Mouse (Mus musculus) cerebellum, adult 9-10 months (tissue): ENCODE data around the gene Nup50.

Experiments
- DNase-seq: peaks from one replicate; pipeline ENCODE4 v3.0.0; 2022

Nup50 gene

DNA sequence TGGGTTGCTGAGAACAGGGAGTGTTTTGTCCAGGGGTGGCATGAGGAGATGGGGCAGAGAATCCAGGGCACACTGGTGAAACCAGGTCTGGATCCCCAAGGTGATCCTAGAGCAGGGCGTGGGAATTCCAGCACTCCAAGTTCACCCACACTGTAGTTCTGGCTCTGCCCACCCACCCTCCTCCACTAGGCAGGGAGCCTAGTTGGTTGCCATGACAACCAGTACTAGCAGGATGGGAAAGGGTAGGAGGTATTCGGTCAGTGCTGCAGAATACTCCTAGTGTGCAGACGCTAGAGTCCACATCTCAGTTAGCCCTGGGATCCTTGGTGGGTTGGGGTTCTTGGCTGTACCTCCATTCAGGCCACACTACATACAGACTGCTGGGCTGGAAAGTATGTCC is 34.6 kb downstream of the Nup50 start:
- DNase-seq, result no peak

DNA sequence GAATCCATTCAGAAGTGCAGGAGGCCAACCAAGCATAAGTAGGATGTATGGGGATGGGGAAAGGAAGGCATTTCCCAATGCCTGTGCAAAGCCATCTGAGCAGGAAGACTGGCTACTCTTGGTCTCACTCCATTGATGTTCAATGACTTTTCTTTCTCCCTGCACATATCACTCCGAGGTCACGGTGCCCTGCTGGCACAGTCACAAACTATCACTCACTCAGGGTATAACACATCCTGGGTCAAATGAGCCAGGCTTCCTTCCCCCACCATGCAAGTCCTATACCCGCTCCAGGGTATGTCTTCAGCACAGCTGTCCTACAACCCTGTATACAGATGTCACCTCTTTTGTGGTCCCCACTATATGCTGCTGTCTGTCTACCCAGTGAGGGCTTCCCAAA is 35.1 kb downstream of the Nup50 start:
- DNase-seq, result no peak

DNA sequence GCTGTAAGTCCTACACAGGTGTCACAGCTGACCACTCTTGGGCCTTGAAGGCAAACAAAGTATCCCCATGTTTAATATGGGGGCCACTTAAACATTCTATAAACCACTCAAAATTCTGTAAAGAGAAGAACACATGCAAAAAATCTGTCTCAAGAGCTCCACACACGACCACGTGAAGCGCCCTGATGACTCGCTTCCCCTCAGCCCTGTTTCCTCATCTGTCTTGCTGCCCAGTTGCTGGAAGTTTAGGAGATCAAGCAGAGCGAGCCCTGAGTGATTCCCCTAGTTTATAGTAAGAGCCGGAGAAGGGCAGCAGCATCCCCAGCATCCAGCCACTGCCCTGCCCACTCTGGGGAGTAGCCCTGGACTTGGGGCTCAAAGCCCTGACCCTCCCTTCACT is 36.7 kb downstream of the Nup50 start:
- DNase-seq, result no peak

DNA sequence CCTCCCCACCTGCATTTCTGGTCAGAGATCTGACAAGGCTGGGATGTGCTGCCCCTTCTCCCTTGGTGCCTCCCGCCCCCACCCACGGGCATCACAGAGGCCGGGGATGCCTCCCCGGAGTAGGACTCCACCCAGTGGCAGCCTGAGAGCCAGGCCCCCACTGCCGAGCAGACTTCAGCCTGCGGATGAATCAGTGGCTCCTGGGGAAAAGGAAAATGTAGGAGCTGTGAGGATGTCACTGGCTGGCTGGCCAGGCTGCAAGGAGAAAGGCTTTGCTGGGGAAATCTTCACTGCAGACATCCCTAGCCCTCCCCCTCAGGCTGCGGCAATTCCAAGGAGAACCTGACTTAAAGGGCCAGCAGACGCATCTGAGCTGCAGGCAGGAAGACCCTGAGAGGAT is 37.5 kb downstream of the Nup50 start:
- DNase-seq, result peak; percentile 58

DNA sequence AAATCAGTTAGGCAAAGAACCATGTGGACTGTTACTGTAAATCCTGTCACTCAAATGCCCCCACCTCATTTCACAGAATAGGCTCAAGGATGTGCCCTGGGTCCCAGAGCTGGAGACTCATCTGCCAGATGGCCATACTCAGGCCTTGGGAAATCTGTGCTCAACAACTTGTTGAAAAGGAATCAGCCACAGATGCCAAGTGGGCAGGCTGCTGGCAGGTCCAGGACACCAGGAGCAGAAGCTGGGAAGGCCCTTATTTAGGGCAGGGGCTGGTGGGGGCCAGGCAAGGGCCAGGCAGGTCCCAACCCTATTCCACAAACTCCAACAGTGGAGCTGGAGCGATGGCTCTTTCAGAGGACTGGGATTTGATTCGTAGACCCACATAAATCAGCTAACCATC is 39.3 kb downstream of the Nup50 start:
- no peak for DNase-seq

DNA sequence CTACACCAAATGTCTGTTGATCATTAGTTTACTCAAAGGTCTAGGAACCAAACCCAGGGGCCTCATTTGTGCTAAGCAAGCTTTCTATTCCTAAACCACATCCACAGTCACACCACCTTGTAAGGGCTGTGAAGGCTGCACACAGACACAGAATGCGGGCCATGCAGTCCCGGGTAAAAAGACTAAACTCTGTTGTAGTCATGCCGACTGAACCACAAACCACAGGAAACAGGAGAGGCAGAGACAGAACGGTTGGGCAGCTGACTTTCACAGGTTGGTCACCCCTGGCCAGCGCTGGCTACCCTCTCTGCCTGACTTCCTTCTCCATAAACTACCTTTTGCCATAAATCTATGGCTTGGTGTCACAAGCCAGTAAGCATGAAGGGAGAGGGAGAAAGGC is 41.6 kb downstream of the Nup50 start:
- DNase-seq, result no peak

DNA sequence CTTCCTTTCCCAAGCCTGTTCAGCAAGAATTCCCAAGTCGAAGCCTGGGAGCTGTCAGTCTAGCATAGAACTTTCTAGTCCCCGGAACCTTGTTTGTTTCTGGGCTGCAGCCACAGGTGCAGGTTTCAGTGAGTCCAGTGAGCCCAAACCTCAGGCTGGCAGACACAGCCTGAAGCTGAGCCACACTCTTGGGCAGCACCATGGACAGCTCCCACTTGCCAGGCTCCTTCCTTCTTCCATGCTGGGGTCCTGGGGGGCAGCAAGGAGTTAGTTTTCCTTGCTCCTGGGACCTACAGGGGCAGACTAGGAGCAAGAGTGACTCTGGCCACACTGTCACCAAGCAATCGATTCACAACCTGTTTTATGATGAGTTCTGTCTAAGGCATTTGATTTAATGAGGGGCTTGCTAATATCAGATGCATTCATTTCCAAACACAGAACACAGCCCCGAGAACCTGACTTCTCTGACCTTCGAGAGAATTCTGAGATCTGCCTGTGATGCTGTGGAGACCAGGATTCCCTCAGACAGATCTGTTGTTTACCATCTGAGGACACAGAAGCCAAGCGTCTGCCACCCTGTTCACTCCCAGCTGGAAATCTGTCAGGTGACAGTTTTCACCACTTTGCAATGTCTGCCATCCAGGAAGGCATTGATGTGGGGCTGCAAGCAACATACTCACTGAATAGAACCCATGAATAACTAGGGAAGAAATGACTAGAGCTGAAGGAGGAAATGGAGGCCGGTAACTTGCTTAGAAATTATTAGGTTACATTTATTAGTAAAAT is 42.6 kb downstream of the Nup50 start:
- DNase-seq, result no peak

DNA sequence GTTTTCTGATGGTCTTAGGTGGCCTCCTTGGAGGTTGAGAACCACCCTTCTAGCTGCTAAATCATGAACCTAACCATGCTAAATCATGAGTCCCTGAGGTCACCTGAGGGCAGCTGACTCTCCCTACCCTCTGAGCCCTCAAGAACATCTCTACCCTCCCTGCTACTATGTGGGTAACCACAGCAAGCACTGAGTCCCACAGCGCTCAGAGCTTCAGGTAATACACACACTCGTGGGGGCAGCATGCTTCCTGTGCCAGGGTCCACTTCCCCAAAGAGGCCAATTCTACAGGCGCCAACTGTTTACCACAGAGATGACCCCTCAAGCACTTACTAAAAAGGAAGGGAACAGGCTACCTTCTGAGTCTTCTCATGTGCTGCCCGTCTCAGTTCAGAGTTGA is 45.3 kb downstream of the Nup50 start:
- DNase-seq, result no peak

DNA sequence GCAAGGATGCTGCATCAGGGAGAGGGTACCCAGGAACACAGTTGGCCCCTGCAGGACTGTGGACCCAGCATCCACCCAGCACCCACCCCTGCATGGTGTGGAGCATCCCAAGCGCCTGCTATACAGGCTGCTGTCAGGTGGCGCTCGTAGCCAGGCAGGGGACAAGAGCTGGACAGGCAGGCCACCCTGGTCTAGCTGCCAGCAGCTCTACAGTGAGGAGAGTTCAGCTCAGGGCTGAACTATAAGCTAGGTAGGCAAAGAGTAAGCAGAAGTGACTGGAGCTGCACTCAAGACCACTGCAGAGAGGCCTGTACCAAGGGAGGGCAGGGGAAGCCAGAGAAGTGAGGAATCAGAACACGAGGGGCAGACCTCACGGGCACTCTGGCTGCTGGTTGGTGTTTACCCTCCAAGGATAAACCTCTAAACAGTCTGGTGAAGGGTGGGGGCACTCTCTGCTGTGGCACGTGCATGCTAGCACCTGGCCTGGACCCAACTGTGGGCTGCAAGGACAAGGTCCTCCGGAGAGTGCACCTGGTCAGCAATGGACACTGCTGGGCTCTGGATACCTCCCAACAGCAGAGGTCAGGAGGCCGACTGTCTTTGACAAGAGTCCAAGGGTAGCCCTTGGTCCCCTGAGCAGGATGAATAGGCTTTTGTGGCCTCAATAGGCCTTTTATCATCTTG is 49.8 kb downstream of the Nup50 start:
- peak; percentile 67 for DNase-seq

DNA sequence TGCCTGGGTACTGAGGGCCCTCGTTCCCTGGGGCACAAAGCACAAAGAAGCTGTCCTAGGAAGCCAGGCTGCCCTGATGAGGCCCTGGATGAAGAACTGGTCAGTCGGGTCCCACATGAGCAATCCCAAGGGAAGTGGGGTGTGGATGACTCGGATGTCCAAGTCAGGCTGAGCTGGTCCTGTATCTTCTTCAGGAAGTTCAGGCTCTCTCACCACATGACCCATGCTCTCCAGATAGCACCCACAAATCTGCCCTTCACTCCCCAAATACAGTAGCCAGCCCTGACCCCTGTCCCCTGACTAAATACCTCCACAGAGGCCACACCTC is 50.3 kb downstream of the Nup50 start:
- no peak for DNase-seq

DNA sequence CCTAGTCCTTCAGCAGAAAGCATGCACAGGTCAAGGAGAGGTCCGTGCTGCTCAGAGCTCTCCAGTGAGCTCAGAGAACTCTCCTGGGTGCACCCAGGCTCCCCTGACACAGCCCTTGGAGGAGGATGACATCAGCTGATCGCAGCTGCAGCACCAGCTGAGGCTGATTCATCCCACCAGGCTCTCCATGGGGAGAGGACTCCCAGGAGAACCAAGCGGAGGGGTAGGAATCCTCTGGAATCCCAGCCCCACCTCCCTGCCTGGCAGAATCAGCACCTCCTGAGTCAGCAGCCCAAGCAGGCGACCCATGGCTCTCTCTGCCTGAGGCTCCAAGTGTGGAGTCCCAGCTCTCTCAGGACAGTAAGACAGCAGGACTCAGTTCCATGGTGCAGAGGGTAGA is 52.5 kb downstream of the Nup50 start:
- DNase-seq, result no peak

DNA sequence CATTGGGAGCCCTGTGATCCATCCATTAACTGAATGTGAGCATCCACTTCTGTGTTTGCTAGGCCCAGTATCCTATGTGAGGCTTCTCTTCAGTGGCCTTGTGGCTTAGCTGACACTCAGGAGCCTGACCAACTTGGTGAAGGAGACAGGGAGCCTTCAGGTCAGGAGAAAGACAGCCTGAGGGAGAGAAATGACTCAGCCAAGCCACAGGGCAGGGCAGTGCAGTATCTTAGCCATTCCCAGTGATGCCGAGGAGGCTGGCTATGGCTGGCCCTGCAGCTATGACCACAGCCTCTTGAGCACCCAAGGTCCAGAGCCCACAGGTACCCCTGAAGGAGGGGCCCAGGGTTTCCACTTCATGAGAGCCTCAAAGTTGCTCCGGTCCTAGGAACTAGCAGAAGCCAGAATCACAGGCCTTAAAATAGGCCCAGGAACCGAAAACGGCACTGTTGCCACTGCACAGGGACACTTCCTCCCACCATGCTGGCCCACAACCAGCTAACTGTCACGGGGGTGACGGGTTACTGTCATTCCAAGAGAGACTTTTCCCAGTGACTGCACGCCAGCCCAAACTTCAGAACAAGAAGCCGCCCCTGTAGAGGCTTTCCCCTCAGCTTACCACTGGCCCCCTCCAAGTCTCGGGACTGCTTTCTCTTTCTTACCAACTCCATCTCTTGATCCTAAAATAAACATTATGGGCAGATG is 58.5 kb downstream of the Nup50 start:
- DNase-seq, result no peak

DNA sequence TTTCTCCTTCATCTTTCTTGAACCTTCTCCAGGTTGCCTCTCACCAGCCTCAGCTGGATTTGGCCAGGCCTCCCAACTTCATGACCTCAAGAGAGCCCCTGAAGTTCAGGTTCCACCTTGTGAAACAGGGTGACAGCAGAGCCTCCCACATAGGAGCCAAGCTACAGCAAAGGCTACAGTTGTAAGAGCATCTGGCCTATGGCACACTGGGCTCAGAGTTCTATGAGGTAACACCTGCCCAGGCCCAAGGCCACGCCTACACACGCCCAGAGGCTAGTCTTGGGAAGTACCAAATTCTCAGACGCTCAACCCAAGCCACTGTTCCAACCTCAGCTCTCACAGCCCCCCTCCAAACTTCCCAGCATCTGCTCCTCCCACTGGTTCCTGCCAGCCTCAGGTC is 59.7 kb downstream of the Nup50 start:
- DNase-seq, result no peak

DNA sequence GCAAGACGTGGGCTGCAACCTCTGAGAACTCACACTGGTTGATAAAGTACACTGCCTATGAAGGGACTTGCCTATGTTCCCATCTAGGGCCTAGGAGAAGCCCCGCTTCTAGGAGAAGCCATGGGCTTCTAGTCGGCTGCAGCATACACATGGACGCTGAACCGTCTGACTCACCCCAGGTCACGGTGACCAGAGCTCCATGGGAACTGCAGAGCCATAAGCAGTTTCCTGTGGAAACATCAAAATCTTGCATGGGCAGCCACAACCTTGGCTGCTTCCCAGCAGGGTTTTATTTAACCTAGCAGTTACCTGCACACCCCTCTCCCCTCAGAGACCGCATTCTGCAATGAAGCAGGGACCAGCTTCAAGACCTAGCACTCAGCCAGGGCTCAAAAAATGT is 60.5 kb downstream of the Nup50 start:
- no peak for DNase-seq

DNA sequence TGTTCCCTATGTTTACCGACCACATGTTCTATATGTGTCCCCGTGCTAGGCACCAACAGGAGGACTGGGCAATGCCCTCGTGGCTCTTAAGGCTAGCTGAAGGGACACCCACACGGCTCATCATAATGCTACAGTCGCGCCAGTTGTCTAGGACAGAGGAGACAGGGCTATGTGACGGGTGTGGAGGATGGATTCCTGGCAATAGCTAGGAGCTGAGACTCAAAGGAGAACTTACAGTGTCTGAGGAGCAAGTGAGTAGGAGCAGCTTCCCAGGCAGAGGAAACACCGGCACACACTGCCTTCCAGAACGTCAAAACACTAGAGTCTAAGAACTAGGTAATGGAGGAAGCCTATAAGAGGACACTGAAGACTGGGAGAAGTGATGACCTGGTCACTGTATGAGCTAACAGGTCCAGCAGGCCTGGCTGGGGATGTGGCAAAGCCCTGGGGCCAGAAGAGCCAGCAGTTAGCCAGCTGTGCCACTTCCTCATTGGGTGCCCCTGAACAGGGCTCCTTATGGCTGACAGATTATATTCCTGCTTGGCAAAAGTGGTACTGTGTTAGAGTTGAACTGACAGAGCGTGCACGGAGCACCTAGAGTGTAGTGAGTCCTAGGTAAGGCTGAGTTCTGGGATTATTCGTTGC is 62.4 kb downstream of the Nup50 start:
- no peak for DNase-seq

DNA sequence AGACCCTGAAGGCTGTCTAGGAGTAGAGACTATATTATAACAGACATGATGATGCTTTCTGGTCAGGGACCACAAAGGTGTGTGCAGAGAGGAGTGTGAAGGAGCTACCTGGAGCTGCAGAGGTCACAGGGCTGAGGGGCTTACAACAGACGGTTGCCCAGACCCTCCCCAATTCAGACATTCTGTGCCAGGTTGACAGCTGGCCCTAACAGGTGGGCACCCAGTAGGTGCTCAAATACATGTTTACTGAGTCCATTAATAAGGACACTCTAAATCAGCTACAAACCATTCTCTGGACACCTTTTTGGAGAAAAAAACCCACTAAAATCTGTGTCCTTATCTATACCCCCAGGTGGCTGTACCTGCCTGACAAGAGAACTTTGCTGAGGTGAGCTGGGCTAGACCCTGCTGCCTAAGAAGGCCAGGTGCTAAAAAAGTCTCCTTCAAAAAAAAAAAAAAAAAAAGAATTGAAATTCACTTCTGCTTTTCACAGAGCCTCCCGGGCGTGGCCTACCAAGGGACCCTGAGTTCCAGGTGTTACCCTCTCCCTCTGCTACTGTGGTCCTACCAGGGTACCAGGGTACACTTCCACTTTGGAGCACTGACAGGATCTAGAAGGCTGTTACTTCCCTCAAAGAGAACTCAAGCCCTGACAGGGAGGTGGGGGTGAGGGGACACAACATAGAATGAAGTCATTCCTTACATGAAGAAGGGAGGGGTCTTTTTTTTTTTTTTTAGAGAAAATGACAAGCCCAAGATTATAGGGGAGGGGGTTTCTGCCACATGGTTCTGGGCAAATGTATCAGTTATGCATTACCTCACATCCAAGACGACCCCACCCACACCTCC is 63.2 kb downstream of the Nup50 start:
- DNase-seq, result peak; percentile 34

DNA sequence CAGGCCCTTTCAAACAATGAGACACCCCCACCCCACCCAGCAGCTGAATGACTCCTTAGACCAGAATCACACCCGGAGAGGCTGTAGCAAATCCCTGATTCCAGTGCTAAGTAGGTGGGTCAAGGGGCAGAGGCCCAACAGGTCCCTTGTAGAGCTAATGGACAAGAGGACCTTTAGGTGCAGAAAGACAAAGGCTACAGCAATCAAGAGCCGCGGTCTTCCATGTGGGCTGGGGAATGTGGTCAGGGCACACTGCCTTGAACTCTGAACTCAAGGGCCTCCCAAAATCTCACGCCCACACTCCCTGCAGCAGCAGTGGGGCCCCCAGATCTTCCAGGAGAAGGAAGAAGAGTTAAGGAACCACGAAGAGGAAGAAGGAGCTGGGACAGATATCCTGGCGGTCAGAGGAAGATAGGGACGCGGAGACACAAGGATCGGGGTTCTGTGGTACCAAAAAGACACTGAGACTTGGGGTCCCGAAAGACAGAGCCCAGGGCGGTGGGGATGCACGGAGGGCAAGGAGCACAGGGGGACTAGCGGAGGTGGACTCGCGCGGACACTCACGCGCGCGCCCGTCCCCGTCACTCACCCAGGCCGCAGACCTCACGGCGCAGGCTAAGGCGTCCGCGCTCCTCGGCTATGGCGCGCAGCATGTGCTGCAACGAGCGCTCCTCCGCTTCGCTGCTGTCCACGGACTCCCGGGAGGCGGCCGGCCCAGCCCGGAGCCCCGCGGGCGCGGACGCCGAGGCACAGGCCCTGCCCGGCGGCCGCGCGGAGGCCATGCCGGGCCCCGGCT is 64.0 kb downstream of the Nup50 start:
- DNase-seq, result peak; percentile 55

DNA sequence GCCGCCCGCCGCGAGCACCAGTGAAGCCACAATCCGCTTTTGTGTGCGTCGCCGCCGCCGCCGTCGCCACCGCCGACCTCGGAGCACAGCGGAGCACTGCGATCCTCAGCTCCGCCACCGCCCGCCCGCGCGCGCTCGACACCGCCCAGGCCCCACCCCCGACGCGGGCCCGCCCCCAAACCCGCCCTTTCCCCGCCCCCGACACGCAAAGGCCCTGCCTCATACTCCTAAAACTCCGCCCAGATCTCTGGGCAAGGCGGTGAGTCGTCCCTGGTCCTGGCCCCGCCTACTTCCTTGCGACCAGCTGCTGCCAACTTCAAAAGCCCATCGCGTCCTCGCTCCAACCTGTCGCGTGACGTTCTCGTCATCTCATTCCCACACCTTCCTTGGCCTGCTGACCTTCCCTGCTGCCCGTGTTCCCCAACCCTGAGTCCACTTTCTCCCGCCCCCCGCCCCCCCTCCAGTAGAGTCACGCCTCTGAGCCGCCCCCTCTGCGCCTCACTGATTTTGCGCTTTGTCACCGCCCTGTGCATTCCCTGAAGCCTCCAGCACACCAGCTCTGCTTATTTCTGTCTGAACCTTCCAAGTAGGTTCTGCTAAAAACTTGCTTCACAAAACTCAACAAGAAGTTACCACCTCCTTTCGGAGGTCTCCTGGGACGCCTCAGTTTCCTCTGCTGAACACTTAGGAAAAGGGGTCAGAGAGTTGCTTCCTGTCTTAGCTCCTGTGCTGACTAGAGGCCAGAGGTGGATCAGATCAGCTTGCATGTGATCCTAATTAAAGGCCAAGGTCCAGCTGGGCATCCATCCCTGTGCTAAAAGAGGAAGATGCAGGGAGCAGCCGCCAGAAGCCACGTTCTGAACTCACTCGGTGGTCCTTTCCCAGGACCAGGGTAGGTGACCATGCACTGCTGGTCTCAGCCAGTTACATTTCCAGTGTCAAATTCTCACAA is 64.9 kb downstream of the Nup50 start, which contains the start of gene 5031439G07Rik:
5031439G07Rik (minus strand) TSS at position 678 of the 952 bp plus-strand sequence.
- DNase-seq, result peak; percentile 88

DNA sequence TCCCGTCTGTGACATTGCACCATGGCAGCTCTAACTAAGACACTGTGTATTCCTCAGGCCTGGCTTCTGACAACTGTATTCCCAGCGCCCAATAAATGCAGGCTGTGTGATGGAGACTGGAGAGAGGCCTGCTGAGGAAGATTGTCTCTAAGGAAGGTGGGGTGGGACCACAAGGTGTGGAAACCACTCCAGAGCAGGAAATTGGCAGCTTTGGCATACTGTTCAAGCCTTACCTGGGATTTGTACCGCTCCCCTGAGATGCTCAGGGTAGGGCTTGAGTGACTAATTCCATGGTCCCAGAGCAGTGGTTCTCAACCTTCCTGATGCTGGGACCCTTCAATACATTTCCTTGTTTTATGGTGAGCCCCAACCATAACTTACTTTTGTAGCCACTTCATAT is 65.9 kb downstream of the Nup50 start:
- no peak for DNase-seq

DNA sequence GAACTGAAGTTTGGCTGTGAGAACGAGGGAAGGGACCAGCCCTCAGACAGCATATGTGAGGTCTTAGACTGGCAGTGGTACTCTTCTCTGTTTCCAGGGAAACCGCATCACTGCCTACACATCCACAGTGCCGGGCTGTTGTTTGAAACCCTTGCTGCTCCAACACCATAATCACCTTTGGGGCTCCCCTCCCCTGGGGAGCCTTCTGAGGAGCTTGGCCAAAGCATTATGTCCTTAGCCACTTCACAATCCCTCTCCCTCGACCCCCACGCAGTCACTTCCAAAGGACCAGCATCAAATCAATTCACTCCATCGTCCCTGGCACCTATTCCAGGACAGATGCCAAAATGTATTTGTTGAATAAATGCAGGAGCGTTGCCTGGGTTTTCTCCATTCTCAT is 66.6 kb downstream of the Nup50 start:
- DNase-seq, result no peak
